Mouse (Mus musculus): ENCODE data around the gene Zfp366.
A peak's percentile ranks its signal among the peaks of the same experiment; 100 is the strongest.
"Not testable (repeated sequence)": the region's sequence is repeated elsewhere in the genome, so short reads cannot be mapped to it uniquely, and the experiment has no call there.

Zfp366 gene

GRCm38 (mm10) chr13:99184155-99184886, at the start of gene Zfp366:
Gene Zfp366, plus strand, starts transcription at chr13:99184823.
- DNase-seq = no peak

DNA sequence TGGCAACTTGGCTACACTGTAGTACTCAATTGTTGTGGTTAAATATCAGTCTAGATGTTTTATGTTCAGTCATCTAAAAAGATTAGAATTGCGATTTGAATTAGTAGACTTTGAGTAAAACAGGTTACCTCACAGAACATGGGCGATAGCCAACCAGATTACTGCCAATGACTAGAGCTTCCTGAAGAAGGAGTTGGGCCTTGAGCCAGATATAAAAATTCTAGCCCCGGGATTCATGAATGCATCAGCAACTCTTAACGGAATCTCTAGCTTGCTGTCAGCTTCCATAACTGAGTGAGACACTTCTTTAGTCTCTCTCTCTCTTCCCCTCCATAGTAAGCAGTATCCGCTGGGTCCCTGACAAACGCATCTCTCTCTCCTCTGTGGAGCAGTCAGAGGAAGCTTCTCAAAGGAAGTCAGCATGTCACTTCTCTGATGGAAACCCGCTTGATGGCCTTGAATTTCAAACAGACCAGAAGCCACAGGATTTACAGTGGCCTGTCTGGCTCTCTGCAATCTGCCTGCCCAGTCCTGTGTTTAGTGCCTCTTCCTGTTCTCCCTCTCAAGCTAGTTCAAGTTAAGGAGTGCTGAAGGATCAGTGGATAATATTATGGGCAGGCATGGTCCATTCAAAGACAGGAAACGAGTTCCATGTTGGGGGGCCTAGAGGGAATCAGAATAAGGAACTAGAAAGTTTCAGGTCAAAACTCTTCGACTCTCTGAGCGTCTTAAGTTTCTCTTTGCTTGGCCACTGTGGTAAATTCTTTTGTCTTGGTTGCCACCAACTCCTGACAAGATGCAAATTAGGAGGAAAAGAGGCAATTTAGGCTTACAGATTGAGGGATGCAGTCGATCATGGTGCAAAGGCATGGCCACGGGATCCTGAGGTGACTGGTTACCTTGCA, 46.0 kb upstream of the Zfp366 start:
- no peak for DNase-seq

DNA sequence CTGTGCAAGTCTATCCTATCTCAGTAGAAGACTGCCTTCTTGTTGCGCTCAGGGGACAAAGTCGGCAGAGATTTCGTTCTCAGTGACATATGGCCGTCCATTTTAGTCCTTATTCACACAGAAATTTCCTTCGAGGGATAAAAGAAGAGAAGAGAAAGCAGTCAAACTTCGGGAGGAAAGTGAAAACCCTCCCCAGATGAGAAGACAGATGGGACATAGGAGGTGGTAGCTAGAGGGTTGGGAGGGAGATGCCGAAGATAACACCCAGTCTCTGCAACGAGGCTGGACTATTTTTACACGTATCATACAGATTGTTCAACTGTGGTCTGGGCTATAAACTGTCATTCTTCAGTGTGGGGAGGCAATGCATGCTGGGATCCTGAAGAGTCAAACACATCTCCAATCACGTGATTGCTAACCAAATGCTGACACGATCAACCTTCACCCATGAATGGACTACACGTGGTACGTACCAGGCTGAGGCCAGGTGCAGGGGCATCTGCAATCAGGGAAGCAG, 38.2 kb upstream of the Zfp366 start:
- no peak for DNase-seq

- no peak for DNase-seq
These were observed 36.9 kb upstream of the Zfp366 start for GRCm38 (mm10) chr13:99147645-99148111.

DNA sequence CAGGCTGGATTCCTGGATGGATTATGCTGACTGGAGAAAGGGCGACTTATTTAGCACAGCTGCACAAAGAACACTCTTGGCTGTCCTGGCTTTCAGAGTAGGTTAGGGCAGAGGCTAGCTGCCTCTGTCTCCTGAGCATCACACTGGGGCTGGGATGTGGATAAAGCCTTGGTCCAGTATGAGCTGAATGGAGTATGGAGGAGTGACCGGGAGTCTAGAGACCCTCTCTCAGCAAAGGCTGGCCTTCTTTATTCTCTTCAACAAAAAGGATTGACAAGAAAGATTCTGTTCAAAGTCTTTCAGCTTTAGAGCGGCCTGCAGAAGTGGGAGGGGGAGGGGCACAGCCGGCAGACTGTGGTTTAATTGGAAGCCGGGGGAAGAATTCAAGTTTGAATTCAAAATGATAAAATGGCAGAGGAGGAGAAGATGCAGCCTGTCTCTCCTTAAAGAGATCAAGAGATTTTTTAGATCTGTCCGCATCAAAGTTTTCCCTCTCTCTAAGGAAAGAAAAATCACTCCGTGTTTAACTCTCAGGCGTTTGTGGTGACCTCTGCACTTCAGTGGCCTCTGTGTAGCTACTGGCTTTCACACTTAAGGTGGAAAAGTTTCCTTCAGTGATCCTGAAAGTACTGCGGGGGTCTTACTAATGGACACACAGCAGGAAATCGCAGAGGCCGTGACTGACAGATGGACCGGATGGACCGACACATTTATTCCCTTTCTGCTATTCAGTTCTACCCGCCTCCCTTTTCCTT, 34.9 kb upstream of the Zfp366 start:
- no peak for DNase-seq

GRCm38 (mm10) chr13:99150626-99151025, 34.0 kb upstream of the Zfp366 start:
- DNase-seq = no peak

DNA sequence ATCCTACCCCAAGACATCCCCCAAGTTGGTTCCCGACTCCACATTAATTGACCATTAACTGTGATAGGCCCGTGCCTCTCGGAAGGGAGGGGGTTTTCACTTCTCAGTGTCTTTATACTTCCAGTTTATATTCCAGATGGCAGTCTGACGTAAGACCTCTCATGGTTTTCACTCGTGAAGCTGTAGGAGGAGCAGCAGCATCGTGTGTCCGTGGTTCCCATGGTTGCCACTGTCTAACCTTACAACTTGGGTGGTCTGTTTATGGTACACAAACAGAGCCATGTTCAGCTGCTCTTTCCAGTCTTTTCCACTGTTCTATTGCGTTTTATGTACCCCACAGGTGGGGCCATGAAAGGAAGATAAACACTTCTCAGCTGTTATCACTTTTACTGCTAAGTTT, 33.5 kb upstream of the Zfp366 start:
- no peak for DNase-seq

- DNase-seq = no peak
These were observed 32.2 kb upstream of the Zfp366 start for GRCm38 (mm10) chr13:99152305-99152930.

DNA sequence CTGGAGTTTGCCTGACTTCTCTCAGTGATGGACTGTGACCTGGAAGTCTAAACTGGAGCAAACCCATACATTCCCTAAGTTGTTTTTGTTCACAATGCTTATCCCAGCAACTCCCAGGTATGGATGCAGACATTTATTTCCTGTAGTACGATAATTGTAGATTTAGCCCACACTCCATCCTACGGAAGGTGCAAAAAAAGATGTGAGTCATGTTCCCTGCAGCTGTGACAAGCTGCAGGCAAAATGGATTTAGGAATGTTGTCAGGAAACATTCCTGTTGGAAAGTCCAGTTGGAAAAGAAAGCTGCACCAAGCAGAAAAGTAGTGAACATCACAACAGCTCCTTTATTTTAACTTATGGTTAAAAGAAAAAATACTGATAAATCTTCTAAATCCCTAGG, 26.9 kb upstream of the Zfp366 start:
- DNase-seq = no peak

DNA sequence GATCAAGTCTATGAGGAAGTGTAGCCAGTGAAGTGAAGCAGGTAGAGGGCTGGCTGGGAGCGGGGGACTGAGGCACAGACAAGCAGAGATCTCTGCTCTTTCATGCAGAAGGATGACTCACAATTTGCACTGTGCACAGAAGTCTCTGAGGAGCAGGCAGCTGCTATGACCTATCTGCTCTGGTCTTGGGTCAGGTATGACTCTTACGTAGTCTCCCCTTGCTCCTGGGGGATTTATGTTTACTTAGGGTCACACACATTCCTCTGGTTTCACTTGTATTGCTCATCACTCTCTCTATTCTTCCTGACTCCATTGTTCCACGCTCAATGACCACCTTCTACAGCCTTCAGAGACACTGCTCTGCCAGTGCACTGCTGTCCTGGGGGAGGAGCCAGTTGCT, 25.9 kb upstream of the Zfp366 start:
- DNase-seq = no peak

DNA sequence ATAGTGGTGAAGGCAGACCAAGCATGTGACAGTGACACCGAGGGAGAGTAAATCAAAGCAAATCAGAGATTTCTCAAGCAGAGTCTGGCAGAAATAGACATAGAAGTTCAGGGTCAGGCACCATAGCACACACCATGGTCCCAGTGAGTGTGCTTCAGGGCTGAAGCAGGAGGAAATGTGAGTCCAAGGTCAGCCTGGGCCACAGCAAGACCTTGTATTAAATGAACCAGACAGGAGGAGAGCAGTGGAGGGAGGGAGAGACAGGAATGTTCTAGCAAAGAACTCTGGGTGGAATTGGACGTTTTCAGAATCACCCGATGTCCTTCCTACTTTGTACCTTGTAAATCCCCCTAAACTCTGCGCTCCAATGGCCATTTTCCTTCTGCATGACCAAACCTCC, 21.6 kb upstream of the Zfp366 start:
- DNase-seq = peak; percentile 38

- no peak for DNase-seq
These were observed 20.9 kb upstream of the Zfp366 start for GRCm38 (mm10) chr13:99163521-99164359.

DNA sequence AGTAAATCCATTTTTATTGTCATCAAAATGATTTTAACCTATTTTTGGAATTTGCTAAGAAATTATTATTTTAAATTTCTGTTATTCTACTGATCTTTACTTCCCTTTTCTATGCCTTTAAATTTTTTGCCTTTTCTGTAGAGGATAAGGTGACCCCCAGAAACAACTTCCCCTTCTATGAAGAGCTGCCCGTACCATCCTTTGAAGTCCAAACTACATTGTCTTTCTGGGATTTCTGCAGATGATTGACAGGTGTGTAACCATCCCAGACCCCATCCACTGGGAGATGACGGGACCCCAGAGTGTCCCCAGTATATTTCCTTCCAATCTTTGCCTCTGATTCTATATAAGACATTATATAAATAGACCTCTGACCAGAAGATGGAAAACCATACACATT, 20.3 kb upstream of the Zfp366 start:
- no peak for DNase-seq

DNA sequence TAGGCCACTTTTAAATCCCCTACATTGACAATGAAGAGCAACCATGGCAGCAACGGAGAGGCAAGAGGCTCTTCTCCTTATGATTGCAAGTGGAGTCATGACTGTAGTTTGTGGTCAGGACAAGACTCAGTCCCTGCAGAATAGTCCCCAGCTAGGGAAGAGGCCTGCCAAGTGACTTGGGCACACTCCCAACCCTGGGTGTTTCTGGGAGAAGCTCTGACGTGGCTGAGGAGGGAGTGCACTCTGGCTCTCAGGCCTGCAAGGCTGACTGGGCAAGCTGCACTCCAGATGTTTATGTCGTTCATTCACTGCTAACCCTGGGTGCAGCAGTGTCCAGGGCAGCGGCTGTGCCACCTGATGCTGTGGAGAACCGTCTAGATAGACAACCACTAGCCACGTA, 15.2 kb upstream of the Zfp366 start:
- DNase-seq = no peak

- DNase-seq = peak; percentile 59
These were observed 14.3 kb upstream of the Zfp366 start for GRCm38 (mm10) chr13:99170337-99170736.

DNA sequence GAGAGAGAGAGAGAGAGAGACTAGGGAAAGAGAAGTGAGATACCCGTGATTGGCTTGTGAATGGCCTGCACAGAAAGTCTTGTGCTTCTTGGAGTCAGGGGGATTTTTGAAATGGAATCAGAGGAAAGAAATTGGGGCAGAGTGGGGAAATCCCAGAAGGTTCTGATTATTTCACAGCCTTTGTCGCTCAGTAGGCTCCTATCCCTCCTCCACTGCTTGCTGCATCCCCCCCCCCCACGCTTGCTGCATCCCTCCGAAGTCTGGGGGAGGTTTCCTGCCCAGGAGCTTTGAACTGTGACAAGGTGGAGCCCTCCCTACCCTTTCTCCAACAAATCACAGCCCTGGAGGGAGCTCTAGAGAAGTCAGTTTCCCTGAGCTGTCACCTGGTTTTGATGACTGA, 10.8 kb upstream of the Zfp366 start:
- no peak for DNase-seq

DNA sequence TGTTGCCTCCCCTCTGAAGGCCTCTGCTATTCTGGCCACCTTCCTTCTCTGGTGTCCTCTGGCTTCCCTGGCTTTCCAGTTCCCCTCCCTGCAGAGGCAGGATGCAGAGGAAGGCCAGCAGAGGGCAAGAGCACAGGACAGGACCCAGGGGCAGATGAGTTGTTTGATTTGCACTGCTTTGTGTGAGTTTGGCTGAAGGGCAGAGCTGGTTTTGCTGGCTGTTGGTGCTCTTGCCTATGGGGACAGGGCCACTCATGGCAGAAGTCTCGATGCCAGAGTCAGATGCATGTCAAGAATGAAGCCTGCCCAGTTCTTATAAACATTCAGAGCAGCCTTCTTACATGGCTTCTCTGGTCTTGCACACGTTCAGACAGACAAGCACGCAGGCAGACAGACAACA, 1.8 kb upstream of the Zfp366 start:
- not testable (repeated sequence) for DNase-seq

DNA sequence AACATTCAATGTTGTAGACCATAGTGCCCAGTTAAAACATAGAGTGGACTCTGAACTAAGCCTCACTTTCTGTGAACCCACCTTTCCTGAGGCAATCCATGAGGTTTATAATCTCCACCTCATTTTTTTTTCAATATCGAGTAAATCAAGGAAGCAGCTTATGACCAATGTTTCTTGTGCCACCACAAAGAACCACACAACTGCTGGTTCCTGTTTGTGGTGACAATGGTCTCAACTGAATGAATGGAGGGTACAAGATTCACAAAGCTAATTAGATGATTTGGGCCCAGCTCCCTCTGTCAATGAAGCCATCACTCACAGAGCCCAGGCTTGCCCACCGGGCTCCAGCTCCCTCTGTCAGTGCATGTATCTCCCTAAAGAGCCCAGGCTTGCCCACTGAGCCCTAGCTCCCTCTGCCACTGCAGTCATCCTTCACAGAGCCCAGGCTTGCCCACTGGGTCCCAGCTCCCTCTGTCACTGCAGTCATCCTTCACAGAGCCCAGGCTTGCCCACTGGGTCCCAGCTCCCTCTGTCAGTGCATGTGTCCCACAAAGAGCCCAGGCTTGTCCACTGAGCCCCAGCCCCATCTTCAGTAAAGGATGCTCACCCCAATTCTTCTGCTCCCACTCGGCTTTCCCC, 1.2 kb upstream of the Zfp366 start:
- DNase-seq = no peak

GRCm38 (mm10) chr13:99185573-99185972, 950 bp downstream of the Zfp366 start:
- no peak for DNase-seq

DNA sequence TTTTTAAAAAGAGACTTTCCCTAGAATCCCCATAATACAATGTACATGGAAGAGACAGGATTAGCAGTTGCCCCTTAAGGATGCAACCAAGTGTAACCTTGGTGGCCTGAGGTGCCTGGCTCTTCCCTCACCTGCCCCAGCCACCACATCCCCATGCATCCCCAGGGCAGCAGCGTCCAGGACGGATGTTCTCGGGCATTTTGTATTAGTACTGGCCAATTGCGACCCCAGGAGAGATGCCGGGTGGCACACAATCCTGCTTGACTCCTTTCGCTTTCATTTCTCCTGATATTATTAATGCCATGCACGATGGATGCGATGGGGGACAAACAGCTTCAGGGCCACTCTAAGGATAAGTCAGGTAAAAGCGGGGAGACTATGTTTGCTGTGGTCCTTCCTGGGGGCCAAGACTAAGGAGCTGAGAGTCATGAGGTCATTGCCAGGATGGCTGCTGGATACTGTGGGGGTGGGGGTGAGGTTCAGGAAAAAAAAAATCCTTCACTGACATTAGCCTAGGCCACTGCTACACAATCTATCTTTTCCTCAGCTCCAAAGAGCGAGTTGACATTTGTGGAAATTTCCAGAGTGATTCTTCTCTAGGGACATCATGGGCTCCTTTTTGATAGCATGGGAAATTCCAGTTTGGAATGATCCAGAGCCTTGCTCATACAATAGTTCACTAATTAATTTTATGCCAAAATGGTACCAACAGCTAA, 1.7 kb downstream of the Zfp366 start:
- DNase-seq = no peak

Data from kidney, adult 9 months (tissue).